Mouse (Mus musculus) neutrophil, adult 5-6 weeks (primary cell): ENCODE measurements around the gene Tmem151b. TPM values are rescaled to one million over a fixed set of nuclear protein-coding genes. Genes with fewer than 3 reads are reported as not detected.

ENCODE experiments used
- ATAC-seq: fragments of 151-379, 151-347 bp; 2 replicates; pipeline ENCODE4 v1.8.0; 2017; ENCODE audit warnings: mild to moderate bottlenecking, moderate TSS enrichment; ENCODE audit not compliant: insufficient number of reproducible peaks, poor library complexity, low FRiP score, severe bottlenecking; ENCODE audit errors: extremely low read depth
- total RNA-seq: library from RNA; stranded (forward); fragments of 200-1000 nt; gene quantifications from 2 replicates; pipeline ENCODE4 v1.2.3, GENCODE M21; 2017

The Tmem151b gene
- total RNA-seq, 1 experiment from 2014 or later = 0.23 TPM

GRCm38 (mm10) chr17:45566360-45567161 lies 17.1 kb upstream of the Tmem151b start:
- no peak for ATAC-seq

GRCm38 (mm10) chr17:45566031-45566359 lies 16.5 kb upstream of the Tmem151b start:
- no peak for ATAC-seq

DNA sequence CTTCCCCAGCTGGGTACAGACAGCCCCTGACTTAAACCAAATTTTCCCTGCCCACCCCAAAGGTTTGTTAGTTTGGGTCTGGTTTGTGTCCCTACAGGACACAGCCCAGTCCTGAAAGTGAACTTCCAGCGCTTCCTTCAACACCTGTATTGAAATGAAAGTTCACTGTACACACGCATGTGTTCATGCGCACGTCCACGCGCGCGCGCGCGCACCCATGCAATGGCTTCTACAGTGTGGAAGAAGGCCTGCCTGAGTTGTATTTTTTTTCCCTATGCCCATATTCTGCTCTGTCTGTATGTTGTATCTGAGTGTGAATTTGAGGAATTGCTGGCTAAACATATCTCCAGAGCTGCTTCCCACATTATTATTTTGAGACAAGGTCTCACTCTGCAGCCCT lies 15.6 kb upstream of the Tmem151b start:
- no peak for ATAC-seq

DNA sequence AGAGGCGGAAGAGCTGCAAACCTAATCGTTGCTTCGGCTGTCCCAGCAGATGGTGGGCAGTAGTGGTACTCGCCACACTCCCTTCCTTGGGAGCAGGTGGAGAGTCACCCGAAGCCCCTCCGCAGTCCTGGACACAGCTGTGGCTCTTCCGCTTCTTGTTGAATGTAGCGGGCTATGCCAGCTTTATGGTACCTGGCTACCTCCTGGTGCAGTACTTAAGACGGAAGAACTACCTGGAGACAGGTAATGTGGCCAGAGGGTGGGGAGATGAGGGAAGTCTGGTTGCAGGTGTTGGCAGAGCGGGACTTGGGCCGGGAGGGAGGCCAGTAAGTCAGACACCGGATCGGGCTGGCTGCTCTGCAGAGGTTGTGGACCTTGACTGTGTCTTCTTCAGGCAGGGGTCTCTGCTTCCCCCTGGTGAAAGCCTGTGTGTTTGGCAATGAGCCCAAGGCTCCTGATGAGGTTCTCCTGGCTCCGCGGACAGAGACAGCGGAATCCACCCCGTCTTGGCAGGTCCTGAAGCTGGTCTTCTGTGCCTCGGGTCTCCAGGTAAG lies 15.1 kb upstream of the Tmem151b start:
- no peak for ATAC-seq

GRCm38 (mm10) chr17:45563655-45564530 lies 14.4 kb upstream of the Tmem151b start, which contains the start of gene Slc35b2:
Gene Slc35b2 (plus strand): TSS chr17:45563874.
- peak; percentile 73 for ATAC-seq

GRCm38 (mm10) chr17:45563216-45563615 lies 13.7 kb upstream of the Tmem151b start:
- no peak for ATAC-seq

DNA sequence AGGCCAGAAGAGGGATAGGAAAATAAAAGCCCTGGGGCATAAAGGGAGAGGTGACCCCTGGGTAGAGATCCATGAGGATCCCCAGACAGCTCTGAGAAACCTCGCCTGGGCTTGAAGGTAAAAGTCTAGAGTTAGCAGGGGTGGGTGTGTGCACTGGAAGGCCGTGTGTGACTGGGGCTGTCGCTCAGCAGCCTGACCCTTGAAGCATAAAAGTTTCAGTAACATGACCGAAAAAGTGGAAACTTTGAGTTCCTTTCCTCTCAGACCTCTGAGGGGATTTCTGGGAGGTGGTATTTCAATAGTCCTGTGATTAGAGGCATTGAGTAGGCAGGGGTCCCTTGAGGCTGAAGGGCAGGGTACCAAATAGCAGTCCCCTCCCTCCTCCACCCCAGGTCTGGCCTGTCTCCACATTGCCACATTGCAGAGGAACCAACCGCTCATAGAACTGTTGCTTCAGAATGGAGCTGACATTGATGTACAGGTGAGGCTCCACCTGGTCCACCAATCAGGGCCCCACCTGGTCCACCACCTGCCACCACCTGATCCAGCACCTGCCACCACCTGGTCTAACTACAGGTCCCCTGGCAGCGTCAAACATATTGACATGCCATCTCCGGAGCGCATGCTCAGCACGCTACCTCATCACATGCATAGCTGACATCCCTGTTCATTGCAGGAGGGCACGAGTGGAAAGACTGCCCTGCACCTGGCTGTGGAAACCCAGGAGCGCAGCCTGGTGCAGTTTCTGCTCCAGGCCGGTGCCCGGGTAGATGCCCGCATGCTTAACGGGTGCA lies 10.5 kb upstream of the Tmem151b start:
- ATAC-seq = no peak

DNA sequence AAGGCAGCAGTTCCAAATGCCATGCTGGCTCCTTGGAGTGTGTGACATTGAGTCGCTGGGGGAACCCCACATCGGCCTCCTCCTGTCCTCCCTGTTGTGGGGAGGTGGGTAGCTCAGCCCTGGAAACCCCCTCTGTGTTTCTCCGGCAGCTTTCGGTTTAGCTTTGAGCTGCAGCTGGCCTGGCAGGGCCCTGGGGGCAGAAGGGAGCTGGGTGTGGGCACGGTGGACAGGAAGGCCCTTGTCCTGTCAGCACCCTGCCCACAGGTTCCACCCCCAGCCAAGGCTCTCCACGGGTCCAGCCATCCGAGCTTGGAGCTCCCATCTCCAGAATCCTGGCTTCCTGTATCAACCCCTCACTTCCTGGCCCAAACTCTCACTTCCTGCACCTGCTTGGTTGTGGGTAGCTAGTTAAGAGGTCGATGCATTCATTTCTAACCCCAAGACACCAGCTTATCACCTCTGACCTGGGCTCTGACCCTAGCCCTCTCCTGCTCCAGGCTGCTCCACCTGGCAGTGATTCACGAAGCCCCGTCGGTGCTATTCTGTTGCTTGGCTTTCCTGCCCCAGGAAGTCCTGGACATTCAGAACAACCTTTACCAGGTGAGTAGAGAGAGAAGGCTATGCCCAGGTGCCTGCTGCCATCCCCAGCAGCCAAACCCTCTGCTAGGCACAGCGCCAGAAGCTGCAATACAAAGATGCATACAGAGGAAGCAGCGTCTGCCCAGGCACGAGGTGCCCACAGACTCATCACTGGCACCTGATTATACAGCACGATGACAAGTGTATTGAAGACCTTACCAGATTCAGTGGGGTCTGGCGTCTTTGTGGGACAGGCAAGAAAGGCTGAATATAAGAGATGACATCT lies 8.8 kb upstream of the Tmem151b start:
- peak; percentile 14; the same call in 1 of the 2 replicates for ATAC-seq

DNA sequence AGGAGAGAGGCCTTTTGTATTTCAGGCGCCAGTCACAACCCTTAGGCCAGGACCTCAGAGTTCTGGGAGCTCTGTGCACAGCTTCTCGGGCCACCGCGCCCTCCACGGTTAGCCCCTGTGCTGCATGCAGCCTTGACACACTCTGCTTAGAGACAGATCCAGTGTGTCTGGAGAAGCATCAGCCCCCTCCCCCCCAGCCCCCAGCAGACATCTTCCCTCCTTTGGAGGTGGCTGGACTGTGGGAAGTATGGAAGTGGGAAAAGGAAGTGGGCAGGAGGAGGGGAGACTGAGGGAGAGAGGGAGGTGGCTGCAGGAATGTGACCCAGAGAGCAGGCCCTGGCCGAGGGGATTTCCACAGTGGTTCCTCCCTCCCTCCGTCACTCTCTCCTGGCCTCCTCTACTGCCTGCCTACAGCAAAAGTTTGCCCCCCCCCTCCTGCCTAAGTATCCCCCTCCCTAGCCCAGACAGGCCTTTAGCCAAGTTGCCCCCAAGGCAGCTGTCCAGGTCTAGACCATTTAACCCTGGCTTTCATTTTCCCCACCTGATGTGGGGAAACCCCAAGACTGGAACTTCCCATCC lies 7.9 kb upstream of the Tmem151b start:
- ATAC-seq = no peak

DNA sequence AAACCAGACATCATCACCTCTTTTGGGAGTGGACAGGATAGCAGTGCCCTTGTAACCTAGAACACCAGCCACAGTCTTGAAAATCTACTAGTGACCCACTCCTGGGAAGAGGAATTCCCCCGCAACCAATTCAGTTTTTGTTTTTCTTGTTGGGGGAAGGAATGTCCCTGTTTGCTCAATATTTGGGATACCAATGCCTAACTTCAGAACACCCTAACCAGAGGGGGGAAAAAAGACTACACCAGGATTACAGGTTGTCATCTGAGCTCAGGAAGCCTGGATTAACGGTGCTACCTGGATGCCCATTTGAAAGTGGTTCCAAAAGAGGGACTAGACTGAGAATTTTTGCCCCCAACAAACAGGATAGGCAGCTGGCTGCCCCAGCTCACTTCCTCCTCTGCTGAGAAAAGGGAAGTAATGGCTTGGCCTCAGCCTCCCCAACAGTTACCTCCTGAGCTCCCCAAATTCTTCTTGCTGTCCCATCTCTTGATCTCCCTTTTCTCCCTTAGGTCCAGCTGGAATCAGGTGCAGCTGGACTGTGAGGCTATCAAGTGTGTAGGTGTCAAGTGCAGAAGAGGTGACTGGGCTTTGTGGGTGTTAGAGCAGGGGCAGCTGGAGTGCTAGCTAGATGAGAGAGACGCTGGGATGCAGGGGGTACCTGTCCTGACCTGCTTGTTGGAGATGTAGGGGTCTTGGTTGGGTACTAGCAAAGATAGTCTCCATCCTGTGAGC lies 7.2 kb upstream of the Tmem151b start:
- peak; percentile 35 for ATAC-seq

GRCm38 (mm10) chr17:45556107-45556489 lies 6.6 kb upstream of the Tmem151b start:
- no peak for ATAC-seq

- peak; percentile 66 for ATAC-seq
Measured at GRCm38 (mm10) chr17:45555452-45556106, 6.1 kb upstream of the Tmem151b start, which contains the start of gene Nfkbie. Gene Nfkbie (plus strand): TSS chr17:45555703.

- no peak for ATAC-seq
Measured at GRCm38 (mm10) chr17:45554420-45554819, 4.9 kb upstream of the Tmem151b start.

DNA sequence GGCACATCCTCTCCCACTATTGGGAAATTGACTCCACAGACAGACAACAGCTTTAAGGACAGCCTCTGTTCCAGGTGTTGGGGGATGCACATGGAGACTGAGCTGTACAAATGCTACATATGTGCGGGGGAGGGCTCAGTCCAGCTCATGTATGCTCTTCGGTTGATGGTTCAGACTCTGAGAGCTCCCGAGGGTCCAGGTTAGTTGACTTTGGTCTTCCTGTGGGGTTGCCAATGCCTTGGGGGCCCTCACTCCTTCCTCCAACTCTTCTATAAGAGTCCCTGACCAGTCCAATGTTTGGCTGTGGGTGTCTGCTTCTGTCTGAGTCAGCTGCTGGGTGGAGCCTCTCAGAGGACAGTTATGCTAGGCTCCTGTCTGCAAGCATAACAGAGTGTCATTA lies 3.6 kb upstream of the Tmem151b start:
- ATAC-seq = no peak

- ATAC-seq = peak; percentile 74
Measured at GRCm38 (mm10) chr17:45551816-45552451, 2.5 kb upstream of the Tmem151b start.

GRCm38 (mm10) chr17:45551249-45551796 lies 1.8 kb upstream of the Tmem151b start:
- no peak for ATAC-seq
